Mouse (Mus musculus) ES-Bruce4 (cell line): Measurements from ENCODE around the gene Dpf2. TPM values are rescaled to one million over a fixed set of nuclear protein-coding genes. Genes with fewer than 3 reads are reported as not detected.

Source experiments
- H3K27ac ChIP-seq: 2 replicates; pipeline ENCODE4 v1.5.1; 2012; ENCODE audit warnings: low read length, inconsistent platforms; ENCODE audit not compliant: insufficient read depth
- H3K27me3 ChIP-seq: 2 replicates; pipeline ENCODE4 v1.6.1; 2012; ENCODE audit warnings: mild to moderate bottlenecking, low read length, inconsistent platforms; ENCODE audit not compliant: control insufficient read depth, poor library complexity, insufficient read depth, severe bottlenecking
- H3K36me3 ChIP-seq: 2 replicates; pipeline ENCODE4 v1.6.1; 2012; ENCODE audit warnings: inconsistent platforms, mild to moderate bottlenecking, low read length, moderate library complexity; ENCODE audit not compliant: control insufficient read depth, poor library complexity, insufficient read depth, severe bottlenecking
- H3K4me1 ChIP-seq: one replicate; pipeline ENCODE4 v1.8.1; 2011; ENCODE audit warnings: low read length; ENCODE audit not compliant: control insufficient read depth, insufficient read depth
- H3K4me3 ChIP-seq: 2 replicates; pipeline ENCODE4 v1.5.1; 2011; ENCODE audit warnings: low read depth, mild to moderate bottlenecking, low read length
- H3K9ac ChIP-seq: 2 replicates; pipeline ENCODE4 v1.6.1; 2012; ENCODE audit warnings: low read depth, mild to moderate bottlenecking, inconsistent platforms; ENCODE audit not compliant: poor library complexity, severe bottlenecking
- H3K9me3 ChIP-seq: replicated peaks from 2 replicates; pipeline ENCODE4 v1.6.1; 2012; ENCODE audit warnings: mild to moderate bottlenecking, low read length, inconsistent platforms; ENCODE audit not compliant: control insufficient read depth, poor library complexity, insufficient read depth, severe bottlenecking
- CTCF ChIP-seq: IDR thresholded peaks from one replicate; pipeline ENCODE4 v1.8.1; 2011; ENCODE audit warnings: low read depth, low read length
- EP300 ChIP-seq: IDR thresholded peaks from 2 replicates; pipeline ENCODE4 v1.6.1; 2011; ENCODE audit warnings: low read depth, low read length; ENCODE audit not compliant: insufficient read depth
- POLR2A ChIP-seq: IDR thresholded peaks from one replicate; pipeline ENCODE4 v1.8.1; 2011; ENCODE audit warnings: low read length; ENCODE audit not compliant: insufficient read depth
- polyA plus RNA-seq: library from polyadenylated mRNA; stranded (reverse); fragments of >200 nt; gene quantifications from 2 replicates; pipeline ENCODE4 v1.2.4, GENCODE M21; 2011; ENCODE audit warnings: low read depth; ENCODE audit not compliant: missing spikeins, insufficient read depth, insufficient read length

The Dpf2 gene
- polyA plus RNA-seq, 1 experiment: 137 TPM

GRCm38 (mm10) chr19:5911430-5912102, 1.2 kb downstream of the Dpf2 start:
- no peak for TF ChIP-seq EP300
- TF ChIP-seq POLR2A: no peak
- TF ChIP-seq CTCF: no peak
- Histone ChIP-seq H3K27me3 (no peaks in the 10 kb centered on the region), H3K4me1 (peaks cover 2% of the 10 kb centered on the region), H3K9me3 (no peaks in the 10 kb centered on the region), H3K36me3 (peaks cover 3% of the 10 kb centered on the region), H3K27ac (no peak overlapping the region), H3K9ac (peak overlapping the region; percentile 90), H3K4me3 (peak overlapping the region; percentile 82)

- Histone ChIP-seq H3K9ac (no peak overlapping the region), H3K4me1 (peaks cover 2% of the 10 kb centered on the region), H3K27ac (no peak overlapping the region), H3K4me3 (no peak overlapping the region), H3K27me3 (no peaks in the 10 kb centered on the region), H3K36me3 (peaks cover 16% of the 10 kb centered on the region), H3K9me3 (no peaks in the 10 kb centered on the region)
- TF ChIP-seq EP300: no peak
- TF ChIP-seq CTCF: no peak
- TF ChIP-seq POLR2A: no peak
These were observed 2.6 kb downstream of the Dpf2 start for GRCm38 (mm10) chr19:5910221-5910620.

GRCm38 (mm10) chr19:5907275-5907674, 5.5 kb downstream of the Dpf2 start:
- no peak for TF ChIP-seq POLR2A
- no peak for TF ChIP-seq CTCF
- TF ChIP-seq EP300: no peak
- no peaks in the 10 kb centered on the region for H3K27me3 ChIP-seq
- no peak overlapping the region for H3K27ac ChIP-seq
- peaks cover 2% of the 10 kb centered on the region for H3K4me1 ChIP-seq
- H3K36me3 ChIP-seq: peaks cover 27% of the 10 kb centered on the region
- no peak overlapping the region for H3K4me3 ChIP-seq
- H3K9ac ChIP-seq: no peak overlapping the region
- no peaks in the 10 kb centered on the region for H3K9me3 ChIP-seq

- Histone ChIP-seq H3K9ac (peak within 1 kb of the TSS; percentile 79), H3K4me1 (no peaks in the 10 kb centered on the region), H3K9me3 (no peaks in the 10 kb centered on the region), H3K27me3 (no peaks in the 10 kb centered on the region), H3K27ac (no peak within 1 kb of the TSS), H3K4me3 (peak within 1 kb of the TSS; percentile 90), H3K36me3 (peaks cover 5% of the 10 kb centered on the region; the same call in 1 of the 2 replicates)
- peak; percentile 50 for TF ChIP-seq POLR2A
- TF ChIP-seq EP300: no peak
- TF ChIP-seq CTCF: no peak
These were observed 18.7 kb downstream of the Dpf2 start, which contains the start of gene Tigd3 for GRCm38 (mm10) chr19:5894002-5894678. Gene Tigd3 (minus strand): TSS chr19:5894149.

- Histone ChIP-seq H3K27ac (no peak overlapping the region), H3K27me3 (no peaks in the 10 kb centered on the region), H3K9me3 (no peaks in the 10 kb centered on the region), H3K36me3 (0 out of 2 replicates have a peak, but pooled peaks cover 2% of the 10 kb centered on the region), H3K4me1 (no peaks in the 10 kb centered on the region), H3K4me3 (peak overlapping the region; percentile 90), H3K9ac (peak overlapping the region; percentile 79)
- TF ChIP-seq CTCF: no peak
- no peak for TF ChIP-seq POLR2A
- no peak for TF ChIP-seq EP300
These were observed 19.4 kb downstream of the Dpf2 start for GRCm38 (mm10) chr19:5893282-5894001.

GRCm38 (mm10) chr19:5892735-5893134, 20.1 kb downstream of the Dpf2 start:
- Histone ChIP-seq H3K9ac (peak overlapping the region; percentile 79; the same call in 1 of the 2 replicates), H3K36me3 (no peaks in the 10 kb centered on the region), H3K9me3 (no peaks in the 10 kb centered on the region), H3K4me3 (no peak overlapping the region), H3K27me3 (no peaks in the 10 kb centered on the region), H3K27ac (no peak overlapping the region), H3K4me1 (no peaks in the 10 kb centered on the region)
- TF ChIP-seq CTCF (no peak), EP300 (no peak), POLR2A (no peak)
